Mouse (Mus musculus) frontal cortex, postnatal 36 days (tissue): Measurements from ENCODE around the gene Sema3d.

Source experiments
- DNase-seq, 2 experiments: peaks; one replicate each; pipeline ENCODE4 v3.0.0; 2022; ENCODE audit warnings: low spot score in 2 of 2

Gene Sema3d

DNA sequence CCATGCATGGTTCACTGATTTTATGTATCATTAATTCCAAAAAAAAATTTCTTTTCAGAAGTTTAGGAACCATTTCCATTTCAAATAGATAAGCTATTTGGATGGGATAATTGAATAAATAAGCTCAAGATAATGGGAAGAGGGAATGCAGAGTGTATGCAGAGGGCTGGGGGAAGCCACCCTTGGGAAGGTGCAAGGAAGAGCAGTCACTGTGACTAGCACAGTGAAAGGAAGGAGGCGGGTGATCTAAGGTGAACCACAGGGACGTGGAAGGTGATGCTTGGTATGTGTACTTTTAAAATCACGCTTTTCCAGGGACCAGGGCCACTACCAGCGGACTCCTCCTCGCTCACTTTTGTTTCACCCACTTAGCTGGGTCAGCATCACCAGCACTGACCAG, 115.9 kb downstream of the Sema3d start:
- DNase-seq = no peak

DNA sequence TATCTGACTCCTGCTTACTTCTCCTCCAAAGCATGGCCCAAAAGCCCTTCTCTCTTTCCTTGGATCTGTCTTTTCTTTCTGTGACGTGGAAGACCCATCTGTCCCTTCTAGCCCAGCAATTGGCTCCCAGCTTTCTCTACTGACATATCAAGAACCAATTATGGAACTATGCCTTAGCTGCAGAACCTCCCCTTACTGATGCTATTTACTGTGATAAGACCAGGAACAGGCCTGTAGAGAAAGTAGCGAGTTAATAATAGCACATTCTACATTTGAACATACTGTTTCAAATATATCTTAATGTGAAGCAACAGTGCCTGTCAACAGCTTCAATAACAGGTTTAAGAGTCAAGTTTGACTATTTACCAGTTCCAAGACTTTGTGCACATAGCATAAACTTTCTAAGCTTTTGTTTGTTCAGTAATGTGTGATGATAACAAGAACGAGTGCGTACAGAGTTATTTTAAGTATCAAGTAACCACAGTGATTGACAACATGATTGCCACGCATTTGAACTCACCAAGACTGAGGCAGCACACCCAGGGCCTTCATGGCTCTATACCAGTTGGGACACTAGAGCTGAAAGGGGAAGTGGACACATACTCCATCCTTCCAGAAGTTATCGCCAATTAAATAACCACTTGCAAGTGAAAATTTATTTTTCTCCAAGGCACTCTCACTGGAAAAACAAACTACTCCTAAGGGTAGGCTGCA, 116.8 kb downstream of the Sema3d start:
- DNase-seq = no peak

DNA sequence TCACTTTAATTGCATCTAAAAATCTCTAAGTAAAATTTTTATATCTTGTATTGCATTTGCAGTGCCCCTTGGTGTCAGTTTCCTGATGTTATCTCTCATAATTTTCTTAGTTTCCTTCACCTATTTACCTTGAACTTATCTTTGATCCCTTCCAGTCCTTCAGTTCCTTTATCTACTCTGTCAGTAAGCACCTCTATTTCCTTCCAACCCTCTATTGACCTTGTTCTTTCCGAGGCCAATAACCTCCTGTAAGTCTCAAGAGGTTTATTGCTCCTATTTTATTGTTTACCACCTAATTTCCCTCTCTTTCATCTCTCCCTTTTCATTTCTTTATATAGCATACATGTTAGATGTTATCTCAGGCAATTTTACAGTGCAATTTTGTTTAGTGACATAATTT, 129.3 kb downstream of the Sema3d start:
- no peak for DNase-seq

DNA sequence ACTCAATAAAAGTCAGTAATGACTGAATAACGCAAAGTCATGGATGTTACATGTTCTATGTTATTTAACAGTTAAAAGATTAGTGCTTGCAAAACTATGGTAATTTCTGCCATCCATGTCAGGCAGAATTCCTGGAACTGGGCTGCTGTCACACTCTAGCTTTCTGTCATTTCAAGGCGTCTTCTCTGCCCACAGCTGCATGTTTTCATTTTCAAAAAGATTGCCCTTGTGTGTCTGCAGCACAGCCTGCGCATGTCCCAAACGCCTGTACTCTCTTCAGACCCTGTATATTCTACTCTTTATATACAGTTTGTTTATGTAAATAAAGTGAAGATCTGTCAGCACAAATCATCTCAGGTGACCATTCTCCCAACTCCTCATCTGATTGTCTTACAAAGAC, 132.1 kb downstream of the Sema3d start:
- DNase-seq = no peak

DNA sequence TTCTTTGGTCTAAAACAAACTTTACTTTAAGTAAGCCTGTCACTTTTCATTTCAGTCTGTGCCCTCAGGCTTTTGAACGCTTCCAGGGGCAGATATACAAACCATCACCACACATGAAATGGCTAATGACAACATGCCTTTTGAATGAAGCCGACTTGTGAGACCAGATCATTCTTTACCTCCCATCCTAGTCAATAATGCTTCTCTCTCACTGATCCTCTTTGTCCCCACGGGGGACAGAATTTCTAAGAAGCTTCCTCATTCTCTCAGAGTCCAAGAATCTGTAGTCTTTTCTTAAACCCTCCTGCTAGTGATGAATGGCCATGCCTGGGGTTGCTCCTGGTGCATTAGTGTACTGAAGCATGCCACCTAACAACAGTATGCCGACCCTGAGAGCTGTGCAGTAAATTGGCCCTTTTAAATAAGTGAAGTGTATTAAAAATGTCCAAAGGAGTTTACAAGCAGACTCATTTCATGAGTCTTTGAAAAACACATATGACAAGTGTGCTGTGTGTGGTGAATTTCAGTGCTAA, 142.1 kb downstream of the Sema3d start:
- DNase-seq = no peak

DNA sequence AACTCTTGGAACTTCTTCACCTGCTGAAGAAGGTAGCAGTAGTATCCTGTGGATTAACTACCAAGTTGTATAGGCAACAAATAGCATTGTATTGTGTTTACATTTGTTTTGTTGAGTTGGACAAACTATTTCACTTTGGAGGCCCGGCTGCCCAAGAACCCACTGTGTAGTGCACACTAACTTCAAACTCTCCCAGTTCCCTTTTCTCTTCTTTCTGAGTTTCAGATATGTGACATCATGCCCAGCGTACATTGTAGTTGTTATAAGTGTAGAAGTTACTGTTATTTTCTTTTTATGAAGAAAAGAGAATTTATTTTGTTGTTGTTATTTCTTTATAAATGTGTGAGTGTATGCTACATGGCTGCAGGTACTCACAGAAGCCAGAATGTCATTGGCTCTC, 145.4 kb downstream of the Sema3d start:
- DNase-seq = no peak

DNA sequence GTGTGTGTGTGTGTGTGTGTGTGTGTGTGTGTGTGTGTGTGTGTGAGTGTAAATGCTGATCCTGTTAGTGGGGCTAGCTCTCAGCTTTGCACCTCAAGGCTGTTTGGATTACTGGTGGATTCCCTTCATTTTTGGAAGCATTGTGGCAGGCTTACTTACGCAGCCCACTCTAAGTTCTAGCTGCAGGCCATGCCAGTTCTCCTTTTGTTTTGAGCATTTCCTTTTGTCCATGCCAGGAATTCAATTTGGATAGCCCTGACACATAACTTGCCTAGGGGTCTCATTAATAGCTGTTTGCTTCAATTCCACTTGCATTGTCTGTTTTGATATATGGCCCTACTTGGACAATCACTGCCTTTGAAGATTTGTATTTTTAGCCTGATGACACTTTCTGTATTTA, 146.6 kb downstream of the Sema3d start:
- DNase-seq = no peak

DNA sequence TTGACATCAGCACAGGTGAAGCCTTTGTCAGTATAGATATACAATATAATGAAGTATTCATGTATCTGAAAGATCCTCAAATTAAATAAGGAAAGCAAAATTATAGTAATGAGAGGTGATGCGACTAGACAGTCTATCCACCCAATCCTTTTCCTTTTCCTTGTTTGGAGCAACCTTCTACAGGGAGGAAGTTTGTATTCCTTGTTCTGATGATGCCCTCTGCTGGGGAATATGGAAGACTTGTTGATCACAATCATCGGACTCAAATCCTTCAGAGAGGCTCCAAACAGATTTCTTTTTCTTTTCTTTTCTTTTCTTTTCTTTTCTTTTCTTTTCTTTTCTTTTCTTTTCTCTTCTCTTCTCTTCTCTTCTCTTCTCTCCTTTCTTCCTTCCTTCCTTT, 158.1 kb downstream of the Sema3d start:
- DNase-seq = peak in 1 of 2 experiments; percentile 41

DNA sequence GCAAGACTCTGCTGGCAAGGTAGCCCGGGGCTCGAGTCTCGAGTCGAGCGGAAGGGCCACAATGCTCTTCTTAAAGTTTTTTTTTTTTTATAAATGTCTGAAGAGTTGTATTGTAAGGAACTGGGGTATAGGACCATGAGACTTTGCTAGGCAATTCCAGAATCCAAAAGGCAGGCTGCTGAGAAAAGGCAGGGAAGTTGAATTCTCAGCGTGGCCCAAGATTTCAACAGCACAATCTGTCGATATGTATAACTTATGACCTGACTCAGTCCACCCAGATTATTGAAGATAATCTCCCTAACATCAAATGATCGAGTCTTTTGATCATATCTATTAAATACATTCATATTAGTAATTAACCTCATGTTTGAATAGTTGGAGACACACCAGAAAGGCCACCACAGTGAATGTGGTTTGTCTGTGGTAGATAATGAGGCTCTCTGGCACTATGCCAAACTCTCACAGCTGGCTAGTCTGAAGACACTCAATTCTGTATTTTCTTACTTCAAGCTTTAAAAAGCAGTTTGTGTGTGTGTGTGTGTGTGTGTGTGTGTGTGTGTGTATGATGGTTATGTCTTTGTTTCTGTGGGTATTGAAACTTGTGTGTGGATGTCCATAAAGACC, 166.0 kb downstream of the Sema3d start:
- DNase-seq = no peak

DNA sequence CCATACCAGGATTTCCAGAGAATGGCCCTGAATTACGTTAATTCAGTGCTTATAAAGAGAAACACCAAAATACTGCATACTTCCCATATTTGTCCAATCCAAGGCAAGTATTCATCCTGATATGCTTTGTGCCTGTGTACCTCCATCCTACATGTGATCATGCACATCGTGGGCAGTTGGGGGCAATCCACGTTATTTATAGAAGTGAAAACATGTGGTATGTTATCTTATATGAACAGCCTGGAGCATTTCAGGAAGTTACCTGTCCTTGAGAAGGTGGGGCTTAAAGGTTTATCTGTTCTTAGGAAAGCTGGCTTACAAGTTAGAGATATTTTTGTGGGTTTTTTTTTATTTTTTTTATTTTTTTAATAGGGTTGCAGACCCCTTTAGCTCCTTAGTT, 172.2 kb downstream of the Sema3d start:
- DNase-seq = no peak

DNA sequence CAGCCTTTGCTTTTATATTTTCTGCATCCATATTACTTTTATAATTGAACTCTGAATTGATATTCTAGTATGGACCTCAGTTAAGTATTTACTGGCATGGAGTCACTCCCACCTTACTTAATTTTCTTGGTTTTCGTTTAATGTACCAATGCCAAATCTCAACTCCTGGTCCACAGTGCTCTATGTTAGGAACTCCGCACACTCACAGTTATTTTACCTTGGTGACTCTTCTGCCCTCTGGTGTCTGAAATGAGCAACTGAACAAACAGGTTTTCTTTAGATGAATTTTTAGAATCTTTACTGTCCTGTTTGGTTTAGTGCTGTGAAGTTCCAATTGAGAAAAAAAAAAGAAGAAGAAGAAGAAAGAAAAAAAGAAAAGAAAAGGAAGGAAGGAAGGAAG, 174.7 kb downstream of the Sema3d start:
- DNase-seq = peak in 1 of 2 experiments; percentile 21

DNA sequence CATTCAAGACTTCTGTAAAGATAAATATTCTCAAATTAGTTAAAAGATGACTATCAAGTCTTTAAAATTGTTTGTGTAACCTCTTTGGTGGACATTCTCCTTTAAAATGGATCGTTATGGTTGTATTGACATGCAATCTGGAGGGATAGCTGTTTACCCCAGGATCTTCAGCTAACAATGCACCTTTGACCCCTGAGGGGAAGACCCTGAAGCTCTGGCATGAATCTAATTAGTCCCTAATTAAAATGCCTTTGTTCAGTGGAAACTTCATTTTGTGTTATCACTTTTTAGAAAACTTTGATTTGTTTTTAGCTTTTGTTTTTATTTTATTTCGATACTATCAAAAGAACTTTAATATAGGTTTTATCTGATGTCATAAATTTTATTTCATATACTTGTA, 178.6 kb downstream of the Sema3d start:
- no peak for DNase-seq

DNA sequence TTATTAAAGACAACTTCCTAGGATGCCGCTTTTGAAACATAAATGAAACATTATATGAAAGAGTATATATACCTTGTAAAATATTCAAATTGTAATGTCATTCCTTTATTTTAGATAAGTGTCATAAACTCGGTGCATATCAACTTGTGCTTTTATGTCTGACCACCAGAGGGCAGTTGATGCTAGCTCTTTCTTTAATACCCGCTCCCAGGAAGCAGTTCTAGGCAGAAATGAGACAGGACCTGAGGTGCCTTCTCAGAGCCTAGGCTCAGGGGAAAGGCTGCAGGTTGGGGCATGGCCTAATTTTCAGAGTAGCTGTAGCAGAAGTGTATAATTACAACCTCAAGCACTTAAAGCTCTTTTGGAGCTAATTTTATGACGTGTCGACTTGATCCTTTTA, 179.0 kb downstream of the Sema3d start:
- peak; percentile 41 to 78 for DNase-seq

DNA sequence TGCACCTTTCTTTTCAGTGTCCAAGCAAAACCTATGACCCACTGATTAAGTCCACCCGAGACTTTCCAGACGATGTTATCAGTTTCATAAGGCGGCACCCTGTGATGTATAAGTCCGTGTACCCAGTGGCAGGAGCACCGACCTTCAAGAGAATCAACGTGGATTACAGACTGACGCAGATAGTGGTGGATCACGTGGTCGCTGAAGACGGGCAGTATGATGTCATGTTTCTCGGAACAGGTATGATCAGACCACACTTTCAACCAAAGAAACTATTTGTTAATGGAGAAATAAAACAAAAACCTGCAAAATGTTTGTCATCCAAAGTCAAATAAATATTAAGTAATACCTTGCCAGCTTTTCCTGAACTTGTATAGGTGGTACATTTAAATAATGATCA, 179.9 kb downstream of the Sema3d start:
- no peak for DNase-seq

DNA sequence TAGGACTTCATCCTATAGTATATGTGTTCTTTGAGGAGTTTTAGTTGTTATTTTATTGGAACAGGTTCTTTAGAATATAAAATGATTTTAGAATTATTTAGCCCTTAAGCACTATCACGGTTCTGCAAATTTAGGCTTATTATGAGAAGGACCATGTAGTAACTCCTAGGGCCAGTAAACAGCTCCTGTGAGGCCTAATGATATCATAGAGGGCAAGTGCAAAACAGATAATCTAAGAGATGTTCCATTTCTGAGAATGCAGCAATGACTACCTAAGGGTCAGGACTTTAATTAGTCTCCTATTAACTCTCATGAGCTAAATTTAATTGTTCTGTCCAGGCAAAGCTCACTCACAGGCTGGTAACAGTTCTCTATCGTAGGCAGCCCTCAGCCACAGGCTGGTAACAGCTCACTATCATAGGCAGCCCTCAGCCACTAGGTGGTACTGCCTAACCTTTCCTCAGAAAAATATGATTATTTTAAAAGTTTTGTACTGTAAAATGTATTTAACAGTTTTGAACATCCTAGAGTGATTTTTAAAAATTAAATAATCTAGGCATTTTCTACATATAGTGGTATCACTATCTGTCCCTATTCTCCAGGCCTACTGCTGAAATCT, 181.5 kb downstream of the Sema3d start:
- no peak for DNase-seq

DNA sequence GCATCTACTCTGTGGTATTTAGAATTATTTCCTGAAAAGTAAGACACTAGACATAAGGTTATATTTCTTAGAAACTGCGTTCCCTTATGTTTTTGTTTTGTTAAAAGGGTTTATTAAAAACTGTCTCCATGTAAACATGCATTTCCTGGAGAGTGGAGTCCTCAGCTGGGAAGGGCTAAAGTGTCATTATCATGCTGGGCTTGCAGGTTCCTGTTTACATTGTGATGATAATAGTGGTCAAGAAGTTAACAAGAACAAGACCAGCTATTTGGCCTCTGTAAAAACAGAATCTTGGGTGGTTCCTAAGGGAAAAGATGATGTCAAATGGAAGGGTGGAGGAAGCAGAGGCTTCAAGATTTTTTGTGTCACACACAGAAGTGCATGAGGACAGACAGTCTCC, 183.4 kb downstream of the Sema3d start:
- DNase-seq = no peak

DNA sequence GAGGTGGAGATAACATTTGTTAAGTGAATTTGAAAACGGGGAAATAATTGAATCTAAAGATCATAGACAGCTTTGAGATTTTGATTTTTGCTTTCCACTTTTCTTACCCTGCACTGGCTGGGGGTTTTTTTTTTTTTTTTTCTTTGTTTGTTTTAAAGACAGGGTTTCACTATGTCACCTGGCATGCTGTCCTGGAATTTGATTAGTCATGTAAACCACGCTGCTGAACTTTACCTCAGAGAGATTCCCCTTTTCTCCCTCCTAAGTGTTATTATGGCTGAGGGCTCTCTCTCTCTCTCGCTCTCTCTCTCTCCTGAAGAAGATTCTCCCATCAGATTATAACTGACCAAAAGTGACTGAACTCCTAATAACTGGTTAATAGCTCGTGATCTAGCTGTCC, 191.4 kb downstream of the Sema3d start:
- DNase-seq = no peak

DNA sequence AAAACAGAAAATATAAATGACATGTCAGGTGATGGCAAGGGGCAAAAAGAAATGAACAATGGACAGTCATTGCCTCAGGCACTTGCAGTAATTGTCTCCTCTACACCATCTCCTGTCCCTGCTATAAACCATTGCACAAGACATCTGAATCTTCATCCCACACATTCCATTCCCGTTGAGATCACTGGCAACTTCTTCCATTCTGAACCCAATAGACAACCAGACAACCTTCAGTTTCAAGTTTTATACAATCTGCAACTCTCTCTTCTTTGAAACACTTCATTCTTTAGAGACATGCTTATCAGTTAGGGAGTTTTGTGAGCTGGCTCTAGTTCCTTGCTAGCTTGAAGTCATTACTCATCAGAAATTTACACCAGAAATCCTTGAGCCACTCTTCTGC, 192.1 kb downstream of the Sema3d start:
- no peak for DNase-seq

DNA sequence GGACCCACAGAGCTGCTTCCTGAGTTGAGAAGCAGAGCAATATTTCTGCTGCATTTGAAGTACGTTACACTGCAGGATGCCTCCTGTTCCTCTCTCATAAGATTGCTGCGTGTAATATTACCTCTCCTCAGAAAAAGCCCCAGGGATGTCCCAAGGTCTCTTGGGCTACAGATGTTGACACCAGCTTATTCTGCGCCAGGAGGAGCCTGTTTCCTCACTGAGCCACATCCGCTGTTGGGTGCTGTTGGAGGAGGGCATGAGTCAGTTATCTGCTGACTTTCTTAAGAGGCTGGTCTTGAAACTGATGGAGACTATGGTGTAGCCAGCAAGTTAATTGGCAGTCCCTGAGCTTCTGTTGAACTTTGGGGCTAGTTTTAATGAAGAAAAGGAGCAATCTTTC, 196.6 kb downstream of the Sema3d start:
- DNase-seq = no peak

DNA sequence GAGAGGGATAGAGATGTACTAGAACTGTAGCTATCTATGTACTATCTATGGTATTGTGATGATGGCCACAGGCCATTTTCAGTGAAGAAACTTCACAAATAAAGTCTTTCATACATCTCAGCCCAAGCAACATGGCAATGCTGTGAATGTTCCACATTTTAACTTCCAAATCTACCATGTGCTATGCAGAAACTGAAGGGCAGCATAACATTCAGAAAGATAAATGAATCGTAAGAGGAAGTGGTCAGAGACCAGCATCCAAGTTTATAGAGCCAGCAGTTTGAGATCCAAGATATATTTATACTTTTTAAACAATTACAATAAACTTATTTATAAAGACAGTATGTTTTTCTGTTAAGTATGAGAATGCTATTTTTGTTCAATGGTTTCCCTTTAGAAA, 199.4 kb downstream of the Sema3d start:
- DNase-seq = no peak

DNA sequence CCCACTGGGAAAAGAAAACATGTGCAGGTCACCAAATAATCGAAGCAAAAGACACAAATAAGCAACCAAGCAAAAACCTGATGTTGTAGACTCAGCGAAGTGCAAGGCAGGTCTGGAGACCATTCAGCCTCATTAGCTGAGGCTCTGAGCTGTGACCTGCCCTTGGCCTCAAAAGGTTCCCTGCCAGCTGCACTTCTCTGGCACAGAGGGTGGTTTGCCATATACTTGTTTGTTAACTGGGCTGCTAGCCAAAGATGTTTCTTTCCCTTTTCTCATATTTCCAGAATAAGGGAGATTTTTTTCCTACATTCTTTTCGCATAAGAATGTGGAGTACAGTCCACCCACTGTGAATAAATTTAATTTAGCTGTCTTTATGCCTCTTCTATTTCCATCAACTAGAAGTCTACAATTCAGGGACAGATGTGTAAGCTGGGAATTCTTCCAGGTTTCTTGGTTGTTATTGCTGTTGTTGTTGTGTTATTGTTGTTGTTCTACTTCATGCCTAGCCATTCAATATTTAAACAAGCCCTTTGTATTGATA, 200.2 kb downstream of the Sema3d start:
- peak in 1 of 2 experiments; percentile 11 for DNase-seq

DNA sequence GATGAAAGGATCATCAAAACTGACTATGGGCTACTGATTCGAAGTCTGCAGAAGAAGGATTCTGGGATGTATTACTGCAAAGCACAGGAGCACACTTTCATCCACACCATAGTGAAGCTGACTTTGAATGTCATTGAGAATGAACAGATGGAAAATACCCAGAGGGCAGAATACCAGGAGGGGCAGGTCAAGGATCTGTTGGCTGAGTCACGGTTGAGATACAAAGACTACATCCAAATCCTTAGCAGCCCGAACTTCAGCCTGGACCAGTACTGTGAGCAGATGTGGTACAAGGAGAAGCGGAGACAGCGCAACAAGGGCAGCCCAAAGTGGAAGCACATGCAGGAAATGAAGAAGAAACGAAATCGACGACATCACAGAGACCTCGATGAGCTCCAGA, 201.7 kb downstream of the Sema3d start:
- no peak for DNase-seq
